ENCODE assay signal across 15 mouse cellular contexts in the genomic region with DNA sequence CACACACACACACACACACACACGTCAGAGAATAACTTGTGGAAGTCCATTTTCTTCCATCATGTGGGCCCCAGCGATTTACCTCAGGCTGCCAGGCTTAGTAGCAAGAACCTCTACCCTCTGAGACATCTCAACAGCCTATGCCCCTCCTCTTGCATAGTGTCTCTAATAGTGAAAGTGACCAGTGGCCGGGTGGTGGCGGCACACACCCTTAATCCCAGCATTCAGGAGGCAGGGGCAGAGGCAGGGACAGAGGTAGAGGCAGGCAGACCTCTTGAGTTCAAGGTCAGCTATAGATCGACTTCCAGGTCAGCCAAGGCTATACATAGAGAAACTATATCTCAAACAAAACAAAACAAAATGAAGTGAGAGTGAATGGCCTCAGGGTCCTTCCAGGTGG. TPM values are rescaled to one million over a fixed set of nuclear protein-coding genes. Genes with fewer than 3 reads are reported as not detected.
DNase-seq lines count a peak whose midpoint lies in the region; ATAC-seq and TF ChIP-seq lines count a peak whose summit lies in the region.
"Had no signal": no experiment of that assay in that cellular context is flagged by ENCODE, and none has a peak within 500 bp of the region (broad histone marks: within the 10 kb centered on the region; RNA-seq: fewer than 3 reads in every experiment).

No protein-coding gene starts in this region.

- no peak overlapping the region for H3K4me3 ChIP-seq in intestine, postnatal 0 days (ENCODE audit: low read depth, low read length)
- H3K4me3 ChIP-seq in intestine, embryonic 15.5 days (replicated peaks) = no peak overlapping the region
- no peak overlapping the region for H3K4me3 ChIP-seq in midbrain, postnatal 0 days (ENCODE audit: low read depth, low read length)
- no peak overlapping the region for H3K4me3 ChIP-seq in midbrain, embryonic 15.5 days
- no peak overlapping the region for H3K4me3 ChIP-seq in heart, embryonic 13.5 days
- H3K4me3 ChIP-seq in limb, embryonic 10.5 days = no peak overlapping the region
- H3K4me3 ChIP-seq: embryonic facial prominence, embryonic 12.5 days; forebrain, embryonic 10.5 days; hindbrain, embryonic 10.5 days; limb, embryonic 12.5 days had no signal

- H3K27me3 ChIP-seq in intestine, postnatal 0 days (replicated peaks; ENCODE audit: control insufficient read depth, insufficient read depth, low read length) = no peaks in the 10 kb centered on the region
- no peaks in the 10 kb centered on the region for H3K27me3 ChIP-seq in intestine, embryonic 15.5 days (replicated peaks)
- no peaks in the 10 kb centered on the region for H3K27me3 ChIP-seq in midbrain, postnatal 0 days (ENCODE audit: insufficient read depth, low read length)
- peaks cover 4% of the 10 kb centered on the region for H3K27me3 ChIP-seq in midbrain, embryonic 15.5 days (replicated peaks)
- no peaks in the 10 kb centered on the region for H3K27me3 ChIP-seq in heart, embryonic 13.5 days (replicated peaks)
- peaks cover 33% of the 10 kb centered on the region; the same call in 1 of the 2 replicates for H3K27me3 ChIP-seq in limb, embryonic 10.5 days (ENCODE audit: low read depth, poor library complexity, severe bottlenecking)
- H3K27me3 ChIP-seq: embryonic facial prominence, embryonic 12.5 days had no signal

- no peak overlapping the region for H3K27ac ChIP-seq in intestine, postnatal 0 days (ENCODE audit: low read depth, low read length)
- no peak overlapping the region for H3K27ac ChIP-seq in intestine, embryonic 15.5 days
- H3K27ac ChIP-seq in midbrain, postnatal 0 days (ENCODE audit: low read depth, low read length) = no peak overlapping the region
- no peak overlapping the region for H3K27ac ChIP-seq in midbrain, embryonic 15.5 days
- peak overlapping the region; percentile 85 for H3K27ac ChIP-seq in heart, embryonic 13.5 days (replicated peaks)
- no peak overlapping the region for H3K27ac ChIP-seq in limb, embryonic 10.5 days
- H3K27ac ChIP-seq: embryonic facial prominence, embryonic 12.5 days; forebrain, embryonic 10.5 days; hindbrain, embryonic 10.5 days; limb, embryonic 12.5 days had no signal

- no peak for DNase-seq in midbrain, postnatal 0 days (ENCODE audit: low spot score)
- DNase-seq in left cerebral cortex, postnatal 25 days (ENCODE audit: low spot score in 2 of 2) = no peak
- no peak for DNase-seq in limb, embryonic 10.5 days (ENCODE audit: low spot score)
- DNase-seq: kidney, postnatal 4 days; right cerebral cortex, postnatal 14 days had no signal

- no peaks in the 10 kb centered on the region for H3K36me3 ChIP-seq in intestine, postnatal 0 days (ENCODE audit: control insufficient read depth, insufficient read depth)
- H3K36me3 ChIP-seq in intestine, embryonic 15.5 days = no peaks in the 10 kb centered on the region
- H3K36me3 ChIP-seq in midbrain, postnatal 0 days (ENCODE audit: insufficient read depth, low read length) = no peaks in the 10 kb centered on the region
- no peaks in the 10 kb centered on the region for H3K36me3 ChIP-seq in midbrain, embryonic 15.5 days (replicated peaks)
- H3K36me3 ChIP-seq in heart, embryonic 13.5 days = no peaks in the 10 kb centered on the region
- H3K36me3 ChIP-seq in limb, embryonic 10.5 days = no peaks in the 10 kb centered on the region
- H3K36me3 ChIP-seq: embryonic facial prominence, embryonic 12.5 days; forebrain, embryonic 10.5 days; hindbrain, embryonic 10.5 days; limb, embryonic 12.5 days had no signal

- no peaks in the 10 kb centered on the region for H3K4me1 ChIP-seq in intestine, postnatal 0 days (replicated peaks; ENCODE audit: control insufficient read depth, insufficient read depth, low read length)
- peaks cover 2% of the 10 kb centered on the region for H3K4me1 ChIP-seq in intestine, embryonic 15.5 days (replicated peaks)
- H3K4me1 ChIP-seq in midbrain, postnatal 0 days (ENCODE audit: insufficient read depth, low read length) = no peaks in the 10 kb centered on the region
- H3K4me1 ChIP-seq in midbrain, embryonic 15.5 days = no peaks in the 10 kb centered on the region
- peaks cover 55% of the 10 kb centered on the region for H3K4me1 ChIP-seq in heart, embryonic 13.5 days
- H3K4me1 ChIP-seq in limb, embryonic 10.5 days = peaks cover 9% of the 10 kb centered on the region

- ATAC-seq in intestine, postnatal 0 days = no peak
- no peak for ATAC-seq in intestine, embryonic 15.5 days
- ATAC-seq in midbrain, postnatal 0 days (ENCODE audit: low FRiP score) = no peak
- no peak for ATAC-seq in midbrain, embryonic 15.5 days (replicated peaks)
- no peak for ATAC-seq in heart, embryonic 13.5 days (ENCODE audit: extremely low read depth, insufficient number of reproducible peaks, low FRiP score, low TSS enrichment)
- ATAC-seq: inflammation-experienced regulatory T-cells, adult 6 months had no signal

- 38% methylated on average over 5 of the region's 5 CpGs for WGBS in intestine, postnatal 0 days
- 33% methylated on average over 5 of the region's 5 CpGs for WGBS in intestine, embryonic 15.5 days
- 47% methylated on average over 5 of the region's 5 CpGs for WGBS in midbrain, postnatal 0 days
- 41% methylated on average over 5 of the region's 5 CpGs for WGBS in midbrain, embryonic 15.5 days
- WGBS in heart, embryonic 13.5 days = 25% methylated on average over 5 of the region's 5 CpGs
- WGBS in limb, embryonic 10.5 days = 43% methylated on average over 5 of the region's 5 CpGs

- no peaks in the 10 kb centered on the region for H3K9me3 ChIP-seq in intestine, postnatal 0 days (ENCODE audit: control insufficient read depth)
- H3K9me3 ChIP-seq in intestine, embryonic 15.5 days = no peaks in the 10 kb centered on the region
- H3K9me3 ChIP-seq in midbrain, postnatal 0 days (ENCODE audit: low read length) = no peaks in the 10 kb centered on the region
- H3K9me3 ChIP-seq in midbrain, embryonic 15.5 days = no peaks in the 10 kb centered on the region
- no peaks in the 10 kb centered on the region for H3K9me3 ChIP-seq in heart, embryonic 13.5 days
- no peaks in the 10 kb centered on the region for H3K9me3 ChIP-seq in limb, embryonic 10.5 days (replicated peaks)
- H3K9me3 ChIP-seq: embryonic facial prominence, embryonic 12.5 days; forebrain, embryonic 10.5 days; hindbrain, embryonic 10.5 days; limb, embryonic 12.5 days had no signal

- intact Hi-C loops in left cerebral cortex, postnatal 25 days (cut with DNase I) = loop anchor here (5.0 kb wide), 1 partner anchor 182 kb away; no protein-coding TSS in a partner anchor

- peak; percentile 52 for TF ChIP-seq CTCF in intestine, postnatal 0 days (IDR thresholded peaks at IDR 0.05; ENCODE audit: low read depth)
- peak; percentile 24; the same call in 1 of the 2 replicates for TF ChIP-seq CTCF in midbrain, postnatal 0 days (IDR thresholded peaks at IDR 0.05)

- no peak overlapping the region for H3K9ac ChIP-seq in intestine, postnatal 0 days (ENCODE audit: low read depth, low read length)
- H3K9ac ChIP-seq in intestine, embryonic 15.5 days = no peak overlapping the region
- H3K9ac ChIP-seq in midbrain, postnatal 0 days (replicated peaks; ENCODE audit: low read length, poor library complexity, severe bottlenecking) = no peak overlapping the region
- H3K9ac ChIP-seq in midbrain, embryonic 15.5 days = no peak overlapping the region
- peak overlapping the region; percentile 59; the same call in 1 of the 2 replicates for H3K9ac ChIP-seq in heart, embryonic 13.5 days
- H3K9ac ChIP-seq: embryonic facial prominence, embryonic 12.5 days; limb, embryonic 12.5 days had no signal

- no peak overlapping the region for H3K4me2 ChIP-seq in intestine, postnatal 0 days (replicated peaks; ENCODE audit: low read depth)
- H3K4me2 ChIP-seq in intestine, embryonic 15.5 days (replicated peaks) = no peak overlapping the region
- no peak overlapping the region for H3K4me2 ChIP-seq in midbrain, postnatal 0 days (ENCODE audit: low read depth, low read length, poor library complexity, severe bottlenecking)
- no peak overlapping the region for H3K4me2 ChIP-seq in midbrain, embryonic 15.5 days
- no peak overlapping the region for H3K4me2 ChIP-seq in heart, embryonic 13.5 days
- H3K4me2 ChIP-seq: embryonic facial prominence, embryonic 12.5 days; limb, embryonic 12.5 days; midbrain, embryonic 11.5 days had no signal

RNA-seq across cellular contexts. Expression of a gene that starts 56.0 kb away (rescaled TPM):
- 12.9 and 16.6 TPM in 2 replicates for polyA plus RNA-seq in intestine, postnatal 0 days (2015; fragmentation: Nextera tagmentation; extraction: Ambion mirVana)
- 20.3 and 21.4 TPM in 2 replicates for polyA plus RNA-seq in intestine, embryonic 15.5 days (2015; fragmentation: Nextera tagmentation; extraction: Ambion mirVana)
- total RNA-seq in midbrain, postnatal 0 days (2014; rRNA removed) = 3.4 and 3.5 TPM in 2 replicates
- polyA plus RNA-seq in midbrain, postnatal 0 days (2015; fragmentation: Nextera tagmentation; extraction: Ambion mirVana) = 4.5 and 4.7 TPM in 2 replicates
- polyA plus RNA-seq in midbrain, embryonic 15.5 days (2015; fragmentation: Nextera tagmentation; extraction: Ambion mirVana) = 5.2 and 5.3 TPM in 2 replicates
- 7.3 and 8.0 TPM in 2 replicates for polyA plus RNA-seq in heart, embryonic 13.5 days (2015; fragmentation: Nextera tagmentation; extraction: Ambion mirVana)
- 10 to 100 TPM; 10.5 to 11.9 TPM for total RNA-seq in left cerebral cortex, postnatal 25 days (2021)
- polyA plus RNA-seq in limb, embryonic 10.5 days (2016; fragmentation: Nextera tagmentation; extraction: Ambion mirVana) = 5.3 and 5.8 TPM in 2 replicates
